Mouse (Mus musculus) kidney, adult 10 weeks (tissue): ENCODE data around the gene Olfr1263. TPM values are rescaled to one million over a fixed set of nuclear protein-coding genes. Genes with fewer than 3 reads are reported as not detected.

ENCODE experiments used
- polyA plus RNA-seq: library from polyadenylated mRNA; stranded (reverse); fragments of 350-450 nt; fragmentation: Illumina TruSeq; extraction: RNeasy Lipid Tissue Mini Kit (QIAGEN cat#74804); gene quantifications from one replicate; pipeline ENCODE4 v1.2.3, GENCODE M21; 2014; ENCODE audit warnings: low read depth, low replicate concordance

Olfr1263 gene
- not detected for polyA plus RNA-seq

DNA sequence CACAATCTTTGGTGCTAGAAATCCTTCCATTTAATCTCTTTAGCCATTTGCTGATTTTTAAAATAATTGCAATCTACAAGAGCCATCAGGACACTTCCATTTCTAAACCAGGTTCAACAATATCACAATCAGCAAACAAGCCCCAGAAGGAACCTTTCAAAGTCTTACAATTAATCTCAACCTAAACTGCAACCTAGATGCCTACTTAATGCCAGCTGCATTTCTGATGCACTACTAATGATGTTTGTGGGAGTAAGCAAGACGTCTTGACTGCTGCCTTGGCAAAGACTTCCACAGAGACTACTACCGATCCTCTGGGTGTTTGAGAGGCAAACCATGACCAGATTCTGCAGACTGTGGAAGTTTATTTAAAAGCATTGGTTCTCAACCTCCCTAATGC, at the start of gene Olfr1263:
Olfr1263 (plus strand) TSS at position 301 of the 400 bp plus-strand sequence.

DNA sequence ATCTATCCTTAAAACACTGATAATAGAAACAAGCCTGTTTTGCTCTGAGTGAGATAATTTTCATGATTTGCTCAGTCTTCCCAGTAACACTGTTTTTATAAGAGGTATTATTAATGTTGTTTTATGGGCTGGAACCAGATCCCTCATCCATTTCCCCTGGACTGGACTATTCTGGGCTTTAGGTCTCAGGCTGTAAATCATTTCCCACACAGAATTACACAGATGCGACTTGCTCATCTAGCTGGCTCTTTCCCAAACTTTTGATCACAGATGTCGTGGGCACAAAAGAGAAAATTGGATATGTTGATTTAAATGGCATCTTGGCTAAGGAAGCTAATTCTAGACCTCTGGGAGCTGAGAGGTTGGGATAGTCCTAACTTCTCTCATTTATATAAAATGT, 37.7 kb upstream of the Olfr1263 start, which contains the start of gene Olfr1260:
Olfr1260 (plus strand) TSS at position 157 of the 400 bp plus-strand sequence.

DNA sequence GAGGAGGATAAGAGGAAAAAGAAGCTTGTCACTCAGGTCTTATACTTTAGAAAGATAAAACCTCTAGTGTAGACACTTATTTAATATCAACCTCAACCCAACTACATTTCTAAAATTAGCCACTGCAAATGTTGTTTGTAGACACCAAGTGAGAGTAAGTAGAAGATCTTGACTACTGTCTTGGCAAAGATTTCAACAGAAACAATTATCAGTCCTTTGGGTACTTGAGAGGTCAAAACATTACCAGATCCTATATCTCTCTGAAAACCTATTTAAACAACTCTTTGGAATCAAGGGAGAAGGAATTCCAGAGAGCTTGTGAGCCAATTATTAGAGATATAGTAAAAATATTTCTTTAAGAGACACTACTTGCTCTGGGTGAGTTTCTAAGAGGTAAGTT, 21.0 kb upstream of the Olfr1263 start, which contains the start of gene Olfr1261:
Olfr1261 (plus strand) TSS at position 301 of the 400 bp plus-strand sequence.

DNA sequence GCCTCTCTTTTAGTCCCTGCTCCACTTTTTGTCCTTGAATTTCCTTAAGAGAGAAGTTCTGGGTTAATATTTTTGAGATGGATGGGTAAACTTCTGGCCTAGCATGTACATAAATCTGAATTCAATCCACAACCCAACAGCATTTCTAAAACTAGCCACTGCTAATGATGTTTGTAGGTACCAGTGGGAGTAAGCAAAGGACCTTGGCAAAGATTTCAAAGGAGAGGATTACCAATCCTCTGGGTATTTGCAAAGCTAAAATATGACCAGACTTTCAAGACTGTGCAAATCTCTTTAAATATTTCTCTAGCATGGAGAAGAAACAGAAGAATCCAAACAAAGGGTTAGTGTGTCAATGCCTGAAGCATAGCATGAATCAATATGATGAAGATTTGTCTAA, 12.1 kb upstream of the Olfr1263 start, which contains the start of gene Olfr1262:
Olfr1262 (plus strand) TSS at position 301 of the 400 bp plus-strand sequence.

DNA sequence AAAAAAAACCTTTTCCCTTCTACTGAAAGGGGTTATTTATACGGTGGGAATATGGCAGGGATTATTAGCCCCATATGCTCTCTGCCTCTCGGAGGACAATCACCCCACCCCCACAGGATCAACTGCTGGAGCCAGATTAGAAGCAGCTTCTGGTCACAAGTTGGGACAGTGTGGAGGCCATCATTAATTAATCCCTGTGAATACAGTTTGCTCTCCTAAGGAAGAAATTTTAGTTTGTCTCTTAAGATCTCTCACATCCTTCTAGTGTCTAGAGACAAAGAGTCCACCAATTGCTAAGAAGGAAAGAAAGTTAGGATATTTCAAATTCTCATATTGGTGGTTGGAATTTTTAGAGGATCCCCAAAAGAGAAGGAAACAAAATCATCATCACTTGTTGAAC, 13.5 kb downstream of the Olfr1263 start, which contains the start of gene Olfr1264:
Olfr1264 (minus strand) TSS at position 101 of the 400 bp plus-strand sequence.

DNA sequence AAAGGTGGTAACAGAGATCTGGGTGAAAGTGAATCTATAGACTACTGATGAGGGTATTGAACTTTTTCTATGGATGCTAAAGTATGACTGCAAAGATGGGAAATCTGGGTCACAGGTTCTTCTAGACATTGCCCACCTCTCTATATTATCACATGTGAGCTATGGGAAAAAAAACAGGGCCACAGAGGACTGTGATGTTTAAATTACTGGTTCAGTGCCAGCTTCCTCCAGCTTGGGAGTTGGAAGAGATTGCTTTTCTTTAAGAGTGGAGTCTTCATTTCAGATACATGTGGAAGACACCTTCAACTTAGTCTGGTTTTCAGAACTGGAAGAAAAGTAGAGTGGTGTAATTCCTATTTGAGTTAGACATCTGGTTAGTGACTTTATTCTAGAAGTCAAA, 23.1 kb downstream of the Olfr1263 start, which contains the start of gene Olfr1265:
Olfr1265 (plus strand) TSS at position 301 of the 400 bp plus-strand sequence.

DNA sequence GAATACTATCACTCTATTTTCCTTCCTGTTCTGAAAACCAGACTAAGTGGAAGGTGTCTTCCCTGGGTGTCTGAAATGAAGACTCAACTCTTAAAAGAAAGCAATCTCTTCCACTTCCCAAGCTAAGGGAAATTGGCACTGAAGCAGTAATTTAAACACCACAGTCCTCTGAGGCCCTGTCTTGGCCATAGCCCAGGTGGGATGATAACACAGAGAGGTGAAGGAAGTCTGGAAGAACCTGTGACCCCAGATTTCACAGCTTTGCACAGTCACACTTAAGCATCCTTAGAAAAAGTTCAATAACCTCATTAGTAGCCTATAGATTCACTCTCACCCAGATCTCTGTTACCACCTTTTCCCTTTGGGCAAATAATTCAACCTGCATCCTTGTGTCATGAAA, 51.6 kb downstream of the Olfr1263 start, which contains the start of gene Olfr140:
Olfr140 (minus strand) TSS at position 101 of the 400 bp plus-strand sequence.

Other genes starting within 250 kb of the Olfr1263 start
- gene Olfr1254, start 218.5 kb upstream of the Olfr1263 start, polyA plus RNA-seq, result not detected
- gene Olfr1255, start 200.1 kb upstream of the Olfr1263 start, polyA plus RNA-seq, result not detected
- not detected for gene Olfr1256, start 170.6 kb upstream of the Olfr1263 start, polyA plus RNA-seq
- not detected for gene Olfr48, start 163.9 kb upstream of the Olfr1263 start, polyA plus RNA-seq
- not detected for gene Olfr1257, start 133.7 kb upstream of the Olfr1263 start, polyA plus RNA-seq
- gene Olfr1258, start 84.8 kb upstream of the Olfr1263 start, polyA plus RNA-seq, result not detected
- gene Olfr1259, start 63.5 kb upstream of the Olfr1263 start, polyA plus RNA-seq, result not detected
- gene Olfr1260, start 37.8 kb upstream of the Olfr1263 start, polyA plus RNA-seq, result not detected
- not detected for gene Olfr1261, start 20.9 kb upstream of the Olfr1263 start, polyA plus RNA-seq
- gene Olfr1262, start 12.0 kb upstream of the Olfr1263 start, polyA plus RNA-seq, result not detected
- gene Olfr1264, start 13.4 kb downstream of the Olfr1263 start, polyA plus RNA-seq, result not detected
- not detected for gene Olfr1265, start 23.2 kb downstream of the Olfr1263 start, polyA plus RNA-seq
- not detected for gene Olfr140, start 51.5 kb downstream of the Olfr1263 start, polyA plus RNA-seq
- not detected for gene Olfr1269, start 109.3 kb downstream of the Olfr1263 start, polyA plus RNA-seq
- gene Olfr32, start 130.2 kb downstream of the Olfr1263 start, polyA plus RNA-seq, result not detected
- gene Olfr1270, start 141.0 kb downstream of the Olfr1263 start, polyA plus RNA-seq, result not detected
- not detected for gene Olfr1506, start 212.4 kb downstream of the Olfr1263 start, polyA plus RNA-seq
- not detected for gene Olfr142, start 245.5 kb downstream of the Olfr1263 start, polyA plus RNA-seq